Mouse (Mus musculus) liver, embryonic 14.5 days (tissue): Measurements from ENCODE around the gene Prkn. TPM values are rescaled to one million over a fixed set of nuclear protein-coding genes. Genes with fewer than 3 reads are reported as not detected.
"Not testable (repeated sequence)": the region's sequence is repeated elsewhere in the genome, so short reads cannot be mapped to it uniquely, and the experiment has no call there.

Source experiments
- ATAC-seq: fragments of 200-750 bp; cut with Nextera tagmentation; 2 replicates; pipeline ENCODE4 v1.8.0; 2017; ENCODE audit warnings: moderate number of reproducible peaks, mild to moderate bottlenecking, moderate library complexity; ENCODE audit not compliant: insufficient read depth
- DNase-seq, 3 experiments: peaks; one replicate each; pipeline ENCODE4 v3.0.0-alpha.2; 2012 to 2013; ENCODE audit warnings: low read depth in 3 of 3, low spot score in 3 of 3
- H3K27ac ChIP-seq: fragments of 300-500 bp; sonication (generic); 2 replicates; pipeline ENCODE4 v1.5.1; 2014; ENCODE audit warnings: moderate library complexity, mild to moderate bottlenecking, control low read depth, inconsistent platforms
- H3K27me3 ChIP-seq: fragments of 300-500 bp; sonication (generic); 2 replicates; pipeline ENCODE4 v1.6.1; 2014; ENCODE audit warnings: mild to moderate bottlenecking, low read length, moderate library complexity; ENCODE audit not compliant: control insufficient read depth, insufficient read depth
- H3K36me3 ChIP-seq: fragments of 300-500 bp; sonication (generic); replicated peaks from 2 replicates; pipeline ENCODE4 v1.6.1; 2014; ENCODE audit warnings: low read depth; ENCODE audit not compliant: control insufficient read depth, insufficient read depth
- H3K4me1 ChIP-seq, 2 experiments: fragments of 200-500 bp in 1 of 2; fragments of 300-500 bp in 1 of 2; sonication (generic) in 1 of 2; replicated peaks; 2 replicates each; pipeline ENCODE4 v1.6.1; 2012 to 2014; ENCODE audit warnings: antibody characterized with exemption in 1 of 2, inconsistent platforms in 1 of 2, low read length in 1 of 2; ENCODE audit not compliant: control insufficient read depth in 2 of 2, insufficient read depth in 2 of 2
- H3K4me2 ChIP-seq: fragments of 300-500 bp; sonication (generic); 2 replicates; pipeline ENCODE4 v1.6.1; 2014; ENCODE audit warnings: low read depth, mild to moderate bottlenecking, control low read depth, moderate library complexity
- H3K4me3 ChIP-seq, 2 experiments: fragments of 200-500 bp in 1 of 2; fragments of 300-500 bp in 1 of 2; sonication (generic) in 1 of 2; 2 replicates each; pipeline ENCODE4 v1.5.1; 2012 to 2014; ENCODE audit warnings: low read depth in 2 of 2, low read length in 2 of 2, mild to moderate bottlenecking in 2 of 2, control low read depth in 1 of 2, inconsistent platforms in 1 of 2, moderate library complexity in 1 of 2; ENCODE audit not compliant: insufficient read depth in 1 of 2
- H3K9ac ChIP-seq: fragments of 300-500 bp; sonication (generic); replicated peaks from 2 replicates; pipeline ENCODE4 v1.6.1; 2014; ENCODE audit warnings: mild to moderate bottlenecking, control low read depth, moderate library complexity
- H3K9me3 ChIP-seq: fragments of 300-500 bp; sonication (generic); 2 replicates; pipeline ENCODE4 v1.6.1; 2016; ENCODE audit warnings: low read length, mixed read lengths; ENCODE audit not compliant: control insufficient read depth
- CTCF ChIP-seq: IDR thresholded peaks from 2 replicates; pipeline ENCODE4 v1.5.1; 2016; ENCODE audit warnings: antibody characterized with exemption, low read depth, control low read depth
- EP300 ChIP-seq: IDR thresholded peaks from 2 replicates; pipeline ENCODE4 v1.6.1; 2016; ENCODE audit warnings: antibody characterized with exemption, low read depth
- whole genome bisulfite sequencing: fragments of 180-500 bp; shearing (Covaris S2); extraction: QIAGEN DNeasy Blood & Tissue Kit; methylation state at CpG from one replicate; pipeline ENCODE4 v1.1.7; 2014; ENCODE audit not compliant: insufficient replicate concordance; 5-methylcytosine and 5-hydroxymethylcytosine counted together
- polyA plus RNA-seq, 2 experiments: library from polyadenylated mRNA; depleted of rRNA in 1 of 2; stranded (reverse) in 1 of 2; unstranded in 1 of 2; fragments of >200 nt; fragmentation: Nextera tagmentation in 1 of 2; extraction: Ambion mirVana in 1 of 2; gene quantifications; 2 replicates each; pipeline versions ENCODE4 v1.2.1 to v1.2.3; 2012 to 2014

Gene Prkn
- polyA plus RNA-seq, 2 experiments: 0.17 to 0.61 TPM

DNA sequence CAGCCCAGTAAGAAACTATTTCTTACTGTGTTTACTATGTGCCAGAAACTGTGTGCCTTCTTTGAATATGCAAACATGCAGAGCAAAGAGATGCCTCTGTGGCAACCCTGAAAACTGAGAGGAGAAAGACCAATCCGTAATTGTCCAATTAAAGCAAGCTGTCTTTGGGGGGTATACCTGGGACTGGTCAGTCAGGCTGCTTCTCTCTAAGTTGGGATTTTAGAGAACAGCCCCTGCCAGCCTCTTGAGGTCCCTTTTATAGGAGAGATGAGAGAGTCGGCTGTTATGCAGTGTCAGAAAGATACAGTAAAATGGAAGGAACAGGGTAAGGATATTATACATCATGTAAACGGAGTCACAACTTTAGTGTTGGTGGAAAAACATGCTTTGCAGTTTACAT lies 1154.1 kb downstream of the Prkn start:
- Histone ChIP-seq H3K9ac (no peak overlapping the region), H3K4me1 (peaks cover 2 to 8% of the 10 kb centered on the region in 2 experiments; a peak in 2 of 4 replicates), H3K4me3 (no peak overlapping the region), H3K27me3 (no peaks in the 10 kb centered on the region; the same call in 1 of the 2 replicates), H3K4me2 (no peak overlapping the region), H3K27ac (no peak overlapping the region), H3K36me3 (no peaks in the 10 kb centered on the region), H3K9me3 (no peaks in the 10 kb centered on the region)
- ATAC-seq (no peak), DNase-seq (no peak)
- TF ChIP-seq CTCF: no peak
- no peak for TF ChIP-seq EP300
- WGBS: 52% methylated on average over 3 of the region's 3 CpGs

DNA sequence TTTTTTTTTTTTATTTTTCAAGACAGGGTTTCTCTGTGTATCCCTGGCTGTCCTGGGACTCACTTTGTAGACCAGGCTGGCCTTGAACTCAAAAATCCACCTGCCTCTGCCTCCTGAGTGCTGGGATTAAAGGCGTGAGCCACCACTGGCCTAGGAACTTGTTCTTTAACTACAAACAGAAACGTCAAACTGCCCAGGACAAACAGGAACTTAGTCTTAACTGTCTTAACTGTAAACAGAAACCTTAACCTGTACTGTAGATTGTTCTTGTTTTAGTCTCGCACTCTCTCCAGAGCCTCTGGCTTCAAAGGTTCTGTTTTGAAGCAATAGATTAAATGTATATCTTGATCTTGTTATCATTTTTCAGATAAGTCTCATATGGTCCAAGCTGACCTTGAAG lies 1154.6 kb downstream of the Prkn start:
- H3K9me3 ChIP-seq, ATAC-seq, H3K4me1 ChIP-seq, H3K4me2 ChIP-seq, H3K27me3 ChIP-seq, H3K36me3 ChIP-seq, H3K27ac ChIP-seq, DNase-seq, H3K4me3 ChIP-seq, H3K9ac ChIP-seq: not testable (repeated sequence)
- WGBS: 41% methylated on average over 3 of the region's 3 CpGs

DNA sequence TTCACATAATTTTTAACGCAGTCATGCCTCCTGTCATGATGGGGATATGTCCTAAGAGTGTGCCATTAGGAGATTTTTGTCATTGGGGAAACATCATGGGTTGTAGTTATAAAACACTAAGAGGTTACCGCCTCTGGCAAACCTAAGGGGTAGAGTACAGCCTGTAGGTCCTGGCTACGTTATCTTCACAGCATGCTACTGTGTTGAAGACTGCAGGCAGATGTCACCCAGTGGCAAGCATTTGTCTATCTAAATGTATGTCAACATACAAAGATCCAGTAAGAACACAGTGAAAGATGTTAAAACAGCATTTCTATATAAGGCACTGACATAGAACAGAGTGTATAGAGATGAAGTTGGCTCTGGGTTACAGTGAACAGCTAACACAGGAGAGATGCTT lies 1155.3 kb downstream of the Prkn start:
- DNase-seq (no peak), ATAC-seq (no peak)
- Histone ChIP-seq H3K27me3 (no peaks in the 10 kb centered on the region; the same call in 1 of the 2 replicates), H3K9me3 (no peaks in the 10 kb centered on the region), H3K4me1 (peaks cover 2 to 8% of the 10 kb centered on the region in 2 experiments; a peak in 2 of 4 replicates), H3K4me2 (no peak overlapping the region), H3K9ac (no peak overlapping the region), H3K36me3 (no peaks in the 10 kb centered on the region), H3K4me3 (no peak overlapping the region), H3K27ac (no peak overlapping the region)
- 60% methylated on average over 3 of the region's 3 CpGs for WGBS
- TF ChIP-seq CTCF: no peak
- TF ChIP-seq EP300: no peak

DNA sequence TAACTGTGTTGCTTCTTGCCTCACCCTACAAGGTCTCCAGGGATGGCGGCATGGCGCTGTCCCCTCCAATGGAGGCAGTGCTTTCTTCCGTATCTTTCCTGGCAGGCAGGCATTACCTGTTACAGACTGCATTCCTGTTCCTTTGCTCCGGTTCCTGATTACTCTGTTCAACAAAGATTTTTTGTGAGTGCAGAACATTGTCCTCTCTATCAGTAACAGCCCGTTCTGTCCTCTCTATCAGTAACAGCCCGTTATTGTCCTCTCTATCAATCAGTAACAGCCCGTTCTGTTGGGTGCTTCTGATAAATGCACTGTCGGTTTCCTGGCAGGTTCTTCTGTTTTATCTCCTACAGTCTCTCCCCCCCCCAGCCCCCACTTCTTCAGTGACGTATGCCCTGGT lies 1156.1 kb downstream of the Prkn start:
- 14% methylated on average over 9 of the region's 9 CpGs for WGBS
- Histone ChIP-seq H3K27ac (no peak overlapping the region), H3K27me3 (no peaks in the 10 kb centered on the region; the same call in 1 of the 2 replicates), H3K9ac (no peak overlapping the region), H3K36me3 (no peaks in the 10 kb centered on the region), H3K4me1 (peaks cover 2 to 8% of the 10 kb centered on the region in 2 experiments; a peak in 2 of 4 replicates), H3K4me2 (no peak overlapping the region), H3K4me3 (no peak overlapping the region), H3K9me3 (no peaks in the 10 kb centered on the region)
- peak; percentile 89 for ATAC-seq
- TF ChIP-seq EP300: peak; percentile 85
- TF ChIP-seq CTCF: no peak
- DNase-seq: peak; percentile 33 to 50 (median 44)

DNA sequence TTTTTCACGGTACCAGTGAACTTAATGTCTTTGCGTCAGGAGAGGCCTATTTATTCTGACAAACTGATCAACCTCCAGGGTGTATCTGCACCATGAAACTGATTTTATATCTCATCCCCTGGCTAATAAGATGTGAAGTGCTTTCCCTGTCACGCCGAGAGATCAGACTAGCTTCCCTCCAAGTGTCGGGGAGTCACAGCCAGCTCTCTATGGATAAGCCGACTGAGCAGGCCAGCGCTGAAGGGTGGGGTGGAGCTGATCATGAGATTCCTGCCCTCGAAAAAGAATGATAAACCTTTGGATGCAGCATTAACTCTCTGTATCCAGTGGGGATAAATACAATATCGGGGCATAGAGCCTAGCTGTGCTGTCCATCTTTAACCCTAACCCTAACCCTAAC lies 1160.1 kb downstream of the Prkn start:
- H3K27ac ChIP-seq: no peak overlapping the region
- no peak overlapping the region for H3K4me2 ChIP-seq
- no peaks in the 10 kb centered on the region for H3K9me3 ChIP-seq
- DNase-seq (no peak), ATAC-seq (no peak)
- H3K27me3 ChIP-seq: no peaks in the 10 kb centered on the region
- TF ChIP-seq EP300 (no peak), CTCF (no peak)
- no peaks in the 10 kb centered on the region for H3K36me3 ChIP-seq
- 65% methylated on average over 9 of the region's 9 CpGs for WGBS
- H3K4me1 ChIP-seq: peaks cover 2 to 8% of the 10 kb centered on the region in 2 experiments; a peak in 2 of 4 replicates
- no peak overlapping the region for H3K4me3 ChIP-seq
- no peak overlapping the region for H3K9ac ChIP-seq
